Mouse (Mus musculus): ENCODE measurements at regions not wholly inside any gene's neighbourhood (a gene's known extent, or its start where the extent isn't known, plus 50 kb on each side); places are given as distances from the start of the nearest gene placed in this dataset.

GRCm38 (mm10) chr11:71513067-71513350 lies 236.7 kb upstream of the Wscd1 start:
- no peak for TF ChIP-seq POLR2AphosphoS5 (IDR thresholded peaks at IDR 0.05; ENCODE audit: insufficient replicate concordance, low read depth, low read length)
- TF ChIP-seq CTCF (IDR thresholded peaks at IDR 0.05; ENCODE audit: low read depth, low read length): no peak
- no peak for TF ChIP-seq GATA1 (IDR thresholded peaks at IDR 0.05; ENCODE audit: borderline replicate concordance, low read length)
- TF ChIP-seq TAL1 (conservative IDR thresholded peaks at IDR 0.05; ENCODE audit: low read depth, low read length): no peak
- TF ChIP-seq GATA2 (IDR thresholded peaks at IDR 0.05; ENCODE audit: borderline replicate concordance, low read depth, low read length): no peak
